Mouse (Mus musculus) limb, embryonic 10.5 days (tissue): Measurements from ENCODE around the gene Dnaaf2. TPM values are rescaled to one million over a fixed set of nuclear protein-coding genes. Genes with fewer than 3 reads are reported as not detected.
A peak's percentile ranks its signal among the peaks of the same experiment; 100 is the strongest.

Source experiments
- DNase-seq: peaks from one replicate; pipeline ENCODE4 v3.0.0-alpha.2; 2017; ENCODE audit warnings: low spot score
- H3K27ac ChIP-seq: fragments of 300-500 bp; sonication (generic); 2 replicates; pipeline ENCODE4 v1.5.1; 2016; ENCODE audit warnings: mild to moderate bottlenecking
- H3K27me3 ChIP-seq: fragments of 300-500 bp; sonication (generic); 2 replicates; pipeline ENCODE4 v1.6.1; 2016; ENCODE audit warnings: low read depth, mild to moderate bottlenecking; ENCODE audit not compliant: poor library complexity, severe bottlenecking
- H3K36me3 ChIP-seq: fragments of 300-500 bp; sonication (generic); 2 replicates; pipeline ENCODE4 v1.6.1; 2016; ENCODE audit warnings: mild to moderate bottlenecking, moderate library complexity
- H3K4me1 ChIP-seq: fragments of 300-500 bp; sonication (generic); 2 replicates; pipeline ENCODE4 v1.6.1; 2016
- H3K4me3 ChIP-seq: fragments of 300-500 bp; sonication (generic); 2 replicates; pipeline ENCODE4 v1.5.1; 2016; ENCODE audit warnings: mild to moderate bottlenecking, moderate library complexity
- H3K9me3 ChIP-seq: fragments of 300-500 bp; sonication (generic); replicated peaks from 2 replicates; pipeline ENCODE4 v1.6.1; 2016; ENCODE audit warnings: mild to moderate bottlenecking
- WGBS: fragments of 180-500 bp; shearing (Covaris S2); methylation state at CpG from one replicate; pipeline ENCODE4 v1.1.7; 2016; 5-methylcytosine and 5-hydroxymethylcytosine counted together
- polyA plus RNA-seq: library from polyadenylated mRNA; unstranded; fragments of >200 nt; fragmentation: Nextera tagmentation; extraction: Ambion mirVana; gene quantifications from 2 replicates; pipeline ENCODE4 v1.2.1, GENCODE M21; 2016

The Dnaaf2 gene
- polyA plus RNA-seq, 1 experiment from 2014 or later, result 17.0 TPM

GRCm38 (mm10) chr12:69213186-69213777 lies 15.1 kb upstream of the Dnaaf2 start:
- no peaks in the 10 kb centered on the region for H3K9me3 ChIP-seq
- WGBS, result 94% methylated on average over 13 of the region's 13 CpGs
- no peak for DNase-seq
- no peaks in the 10 kb centered on the region for H3K4me1 ChIP-seq
- H3K27ac ChIP-seq, result no peak overlapping the region
- no peaks in the 10 kb centered on the region for H3K27me3 ChIP-seq
- peaks cover 100% of the 10 kb centered on the region for H3K36me3 ChIP-seq
- no peak overlapping the region for H3K4me3 ChIP-seq

DNA sequence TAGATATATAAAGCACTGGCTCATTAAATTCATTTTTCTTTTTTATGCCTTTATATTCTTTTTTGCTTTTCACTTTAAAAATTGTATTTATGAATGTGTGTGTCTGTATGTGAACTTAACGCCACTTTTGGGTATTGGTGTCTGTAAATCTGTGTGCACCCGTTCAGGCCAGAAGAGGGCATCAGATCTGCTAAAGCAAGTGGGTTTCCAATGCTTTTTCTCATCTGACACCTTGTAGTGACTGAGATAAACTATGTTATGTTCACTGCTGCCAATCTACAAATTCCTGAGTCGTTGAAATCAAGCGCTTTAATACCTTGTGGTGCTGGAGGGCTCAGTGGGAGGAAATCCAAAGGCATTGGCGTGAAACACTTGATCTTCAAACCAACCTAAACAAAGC lies 12.8 kb upstream of the Dnaaf2 start:
- Histone ChIP-seq H3K4me3 (no peak overlapping the region), H3K4me1 (no peaks in the 10 kb centered on the region), H3K36me3 (peaks cover 99% of the 10 kb centered on the region), H3K9me3 (no peaks in the 10 kb centered on the region), H3K27ac (no peak overlapping the region), H3K27me3 (no peaks in the 10 kb centered on the region)
- peak; percentile 15 for DNase-seq
- 92% methylated on average over 5 of the region's 5 CpGs for WGBS

DNA sequence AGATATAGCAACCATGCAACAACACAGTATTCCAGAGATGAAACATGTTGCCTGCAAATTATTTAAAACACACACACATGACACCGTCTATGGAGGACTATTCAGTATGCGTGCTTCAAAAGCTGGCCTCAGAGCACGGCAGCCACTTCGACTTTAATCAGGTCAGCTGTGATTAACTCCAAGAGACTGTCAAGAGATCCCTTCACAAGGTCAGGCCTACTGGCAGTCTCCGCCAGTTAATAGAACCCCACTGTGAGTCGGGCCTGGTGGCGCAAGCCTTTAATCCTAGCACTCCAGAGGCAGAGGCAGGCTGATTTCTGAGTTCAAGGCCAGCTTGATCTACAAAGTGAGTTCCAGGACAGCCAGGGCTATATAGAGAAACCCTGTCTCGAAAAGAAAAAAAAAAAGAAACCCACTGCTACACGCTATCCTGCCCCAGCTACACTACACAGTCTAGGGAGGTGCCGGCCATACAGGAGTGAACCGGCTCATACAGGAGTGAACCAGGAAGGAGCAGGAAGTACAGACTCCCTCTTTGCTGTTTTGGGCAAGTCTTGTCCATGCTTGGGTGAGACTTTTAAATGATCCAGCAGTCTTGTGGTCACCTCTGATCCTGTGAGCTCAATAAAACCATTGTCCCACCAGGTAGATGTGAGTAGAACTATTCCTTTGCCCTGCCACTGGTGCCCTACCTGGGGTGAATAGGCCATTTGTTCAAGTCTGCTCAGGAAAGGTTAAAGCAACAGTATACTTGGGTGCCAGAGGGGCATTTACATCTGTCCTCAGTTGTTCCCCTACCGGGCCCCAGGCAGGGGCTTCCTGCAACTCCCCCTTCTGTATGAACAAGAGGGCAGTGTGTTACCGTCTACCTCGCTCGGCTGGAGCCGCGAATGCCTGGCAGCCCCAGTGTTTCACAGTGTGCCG lies 12.1 kb upstream of the Dnaaf2 start:
- 93% methylated on average over 18 of the region's 18 CpGs for WGBS
- Histone ChIP-seq H3K9me3 (no peaks in the 10 kb centered on the region), H3K4me3 (no peak overlapping the region), H3K27me3 (no peaks in the 10 kb centered on the region), H3K27ac (no peak overlapping the region), H3K4me1 (no peaks in the 10 kb centered on the region), H3K36me3 (peaks cover 94% of the 10 kb centered on the region)
- DNase-seq, result peak; percentile 23

DNA sequence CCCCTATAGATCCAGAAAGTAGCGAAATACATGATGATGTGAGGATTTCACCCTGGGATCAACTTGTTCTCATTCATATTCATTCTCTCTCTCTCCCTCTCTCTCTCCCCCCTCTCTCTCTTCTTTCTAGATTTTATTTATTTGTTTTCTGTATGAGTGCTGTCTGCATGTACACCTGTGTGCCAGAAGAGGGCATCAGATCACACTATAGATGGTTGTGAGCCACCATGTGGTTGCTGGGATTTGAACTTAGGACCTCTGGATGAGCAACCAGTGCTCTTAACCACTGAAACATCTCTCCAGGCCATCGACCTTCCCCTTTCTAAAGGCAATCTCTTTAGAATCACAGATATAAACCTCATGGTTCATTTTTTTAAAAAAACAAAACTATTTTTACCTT lies 10.3 kb upstream of the Dnaaf2 start:
- Histone ChIP-seq H3K27ac (no peak overlapping the region), H3K9me3 (no peaks in the 10 kb centered on the region), H3K4me1 (no peaks in the 10 kb centered on the region), H3K4me3 (no peak overlapping the region), H3K36me3 (peaks cover 86% of the 10 kb centered on the region), H3K27me3 (no peaks in the 10 kb centered on the region)
- WGBS, result 90% methylated on average over 2 of the region's 2 CpGs
- DNase-seq, result no peak

GRCm38 (mm10) chr12:69207926-69208325 lies 9.7 kb upstream of the Dnaaf2 start:
- Histone ChIP-seq H3K4me1 (no peaks in the 10 kb centered on the region), H3K27me3 (no peaks in the 10 kb centered on the region), H3K27ac (no peak overlapping the region), H3K4me3 (no peak overlapping the region), H3K9me3 (no peaks in the 10 kb centered on the region), H3K36me3 (peaks cover 86% of the 10 kb centered on the region)
- no peak for DNase-seq
- WGBS, result 94% methylated on average over 7 of the region's 7 CpGs

DNA sequence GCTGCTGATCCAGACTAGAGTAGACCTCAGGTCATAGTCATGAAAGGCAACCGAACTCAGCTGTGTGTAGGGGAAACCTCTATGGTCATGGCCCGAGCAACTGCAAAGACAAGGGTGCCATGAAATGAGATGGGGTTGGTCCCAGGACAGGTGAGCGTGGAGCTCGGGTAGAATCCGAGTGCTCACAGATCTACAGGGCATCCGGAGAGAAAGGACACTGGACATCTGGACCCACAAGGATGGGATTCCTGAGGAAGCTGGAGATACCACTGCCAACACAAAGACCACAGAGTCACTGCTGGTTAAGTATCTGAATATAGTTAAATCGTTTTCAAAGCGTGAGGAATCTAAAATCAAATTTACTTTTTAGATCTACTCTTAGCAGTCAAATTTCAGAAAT lies 9.2 kb upstream of the Dnaaf2 start:
- Histone ChIP-seq H3K4me1 (no peaks in the 10 kb centered on the region), H3K4me3 (no peak overlapping the region), H3K27ac (no peak overlapping the region), H3K36me3 (peaks cover 86% of the 10 kb centered on the region), H3K9me3 (no peaks in the 10 kb centered on the region), H3K27me3 (no peaks in the 10 kb centered on the region)
- DNase-seq, result no peak
- WGBS, result 96% methylated on average over 8 of the region's 8 CpGs

- Histone ChIP-seq H3K27ac (no peak within 1 kb of the TSS), H3K36me3 (peaks cover 84% of the 10 kb centered on the region), H3K27me3 (no peaks in the 10 kb centered on the region), H3K4me1 (no peaks in the 10 kb centered on the region), H3K9me3 (no peaks in the 10 kb centered on the region), H3K4me3 (no peak within 1 kb of the TSS)
- DNase-seq, result no peak
- WGBS, result 91% methylated on average over 16 of the region's 16 CpGs
Measured at GRCm38 (mm10) chr12:69204052-69204833, 6.0 kb upstream of the Dnaaf2 start, which contains the start of gene Gm49384. Gene Gm49384, minus strand, starts transcription at chr12:69204267.

- Histone ChIP-seq H3K9me3 (no peaks in the 10 kb centered on the region), H3K4me3 (no peak overlapping the region), H3K36me3 (peaks cover 52% of the 10 kb centered on the region), H3K4me1 (peaks cover 26% of the 10 kb centered on the region), H3K27me3 (no peaks in the 10 kb centered on the region), H3K27ac (no peak overlapping the region)
- no peak for DNase-seq
Measured at GRCm38 (mm10) chr12:69198985-69199384, 756 bp upstream of the Dnaaf2 start.

GRCm38 (mm10) chr12:69197378-69198163 lies 658 bp downstream of the Dnaaf2 start:
- Histone ChIP-seq H3K4me3 (peak overlapping the region; percentile 82), H3K36me3 (peaks cover 49% of the 10 kb centered on the region), H3K27ac (peak overlapping the region; percentile 93), H3K9me3 (no peaks in the 10 kb centered on the region), H3K27me3 (no peaks in the 10 kb centered on the region), H3K4me1 (peaks cover 26% of the 10 kb centered on the region)
- DNase-seq, result peak; percentile 69
- under 1% methylated on average over 94 of the region's 94 CpGs for WGBS

- peaks cover 49% of the 10 kb centered on the region for H3K36me3 ChIP-seq
- no peaks in the 10 kb centered on the region for H3K27me3 ChIP-seq
- DNase-seq, result peak; percentile 84
- H3K4me1 ChIP-seq, result peaks cover 26% of the 10 kb centered on the region
- no peaks in the 10 kb centered on the region for H3K9me3 ChIP-seq
- under 1% methylated on average over 75 of the region's 75 CpGs for WGBS
- H3K4me3 ChIP-seq, result peak within 1 kb of the TSS; percentile 82
- H3K27ac ChIP-seq, result peak within 1 kb of the TSS; percentile 93
Measured at GRCm38 (mm10) chr12:69196444-69197377, 1.5 kb downstream of the Dnaaf2 start, which contains the start of gene Gm49383. Gene Gm49383, minus strand, starts transcription at chr12:69197104.

GRCm38 (mm10) chr12:69192637-69193036 lies 5.6 kb downstream of the Dnaaf2 start:
- Histone ChIP-seq H3K27me3 (no peaks in the 10 kb centered on the region), H3K4me1 (peaks cover 10% of the 10 kb centered on the region; the same call in 1 of the 2 replicates), H3K9me3 (no peaks in the 10 kb centered on the region), H3K36me3 (peaks cover 57% of the 10 kb centered on the region), H3K27ac (no peak overlapping the region), H3K4me3 (no peak overlapping the region)
- 95% methylated on average over 2 of the region's 2 CpGs for WGBS
- peak; percentile 15 for DNase-seq
